Mouse (Mus musculus) embryonic fibroblast, embryonic 13.5 days (primary cell): ENCODE data around the gene 6330409D20Rik.

ENCODE experiments used
- CTCF ChIP-seq: IDR thresholded peaks from 2 replicates; pipeline ENCODE4 v1.5.1; 2011; ENCODE audit warnings: mild to moderate bottlenecking, control low read depth, low read length, moderate library complexity, borderline replicate concordance; ENCODE audit not compliant: insufficient read depth
- POLR2A ChIP-seq: IDR thresholded peaks from 2 replicates; pipeline ENCODE4 v1.6.1; 2011; ENCODE audit warnings: low read depth, mild to moderate bottlenecking, control low read depth, low read length, moderate library complexity

GRCm38 (mm10) chr2:32750199-32750598, 9.4 kb upstream of the 6330409D20Rik start:
- TF ChIP-seq POLR2A (no peak), CTCF (no peak)
